Mouse (Mus musculus) liver, adult 2 months (tissue): Measurements from ENCODE around the gene Clec9a. TPM values are rescaled to one million over a fixed set of nuclear protein-coding genes. Genes with fewer than 3 reads are reported as not detected.

Experiments
- DNase-seq: peaks from one replicate; pipeline ENCODE4 v3.0.0-alpha.2; 2011; ENCODE audit warnings: low read depth, low spot score; ENCODE audit errors: extremely low read depth
- H3K27ac ChIP-seq: fragments of 200-500 bp; replicated peaks from 2 replicates; pipeline ENCODE4 v1.5.1; 2012; ENCODE audit warnings: low read depth, mild to moderate bottlenecking, control low read depth, inconsistent platforms, low read length; ENCODE audit not compliant: insufficient read depth
- H3K27me3 ChIP-seq: fragments of 200-500 bp; 2 replicates; pipeline ENCODE4 v1.6.1; 2012; ENCODE audit warnings: mild to moderate bottlenecking, moderate library complexity, low read length, inconsistent platforms; ENCODE audit not compliant: control insufficient read depth, insufficient read depth
- H3K36me3 ChIP-seq: fragments of 200-500 bp; 2 replicates; pipeline ENCODE4 v1.6.1; 2012; ENCODE audit warnings: low read length, inconsistent platforms; ENCODE audit not compliant: control insufficient read depth, insufficient read depth
- H3K4me1 ChIP-seq: fragments of 200-500 bp; 2 replicates; pipeline ENCODE4 v1.6.1; 2011; ENCODE audit warnings: low read length; ENCODE audit not compliant: control insufficient read depth, insufficient read depth
- H3K4me3 ChIP-seq: fragments of 200-500 bp; 2 replicates; pipeline ENCODE4 v1.5.1; 2011; ENCODE audit warnings: low read depth, mild to moderate bottlenecking, control low read depth, low read length, moderate library complexity; ENCODE audit not compliant: insufficient read depth
- H3K79me2 ChIP-seq: fragments of 200-500 bp; 2 replicates; pipeline ENCODE4 v1.6.1; 2012; ENCODE audit warnings: inconsistent platforms, mild to moderate bottlenecking, low read length, moderate library complexity; ENCODE audit not compliant: control insufficient read depth, insufficient read depth
- H3K9ac ChIP-seq: fragments of 200-500 bp; 2 replicates; pipeline ENCODE4 v1.6.1; 2012; ENCODE audit warnings: low read depth, mild to moderate bottlenecking, control low read depth, inconsistent platforms, low read length
- CTCF ChIP-seq: fragments of 200-500 bp; IDR thresholded peaks from 2 replicates; pipeline ENCODE4 v1.5.1; 2011; ENCODE audit warnings: low read depth, low read length, control low read depth
- POLR2A ChIP-seq: fragments of 200-500 bp; IDR thresholded peaks from 2 replicates; pipeline ENCODE4 v1.6.1; 2011; ENCODE audit warnings: low read length, control low read depth; ENCODE audit not compliant: insufficient read depth; ENCODE audit errors: extremely low read depth
- WGBS: fragments of 180-500 bp; shearing (Covaris S2); methylation state at CpG from one replicate; pipeline ENCODE4 v1.1.7; 2018; 5-methylcytosine and 5-hydroxymethylcytosine counted together
- polyA plus RNA-seq: library from polyadenylated mRNA; depleted of rRNA; stranded (reverse); fragments of >200 nt; gene quantifications from 2 replicates; pipeline ENCODE4 v1.2.3, GENCODE M21; 2012; rRNA removed
- total RNA-seq: library from RNA; depleted of rRNA; stranded (reverse); fragments of >200 nt; gene quantifications from 2 replicates; pipeline ENCODE4 v1.2.3, GENCODE M21; 2014; rRNA removed

Gene Clec9a
- total and polyA plus RNA-seq, 2 experiments, result 0.86 to 2.9 TPM

DNA sequence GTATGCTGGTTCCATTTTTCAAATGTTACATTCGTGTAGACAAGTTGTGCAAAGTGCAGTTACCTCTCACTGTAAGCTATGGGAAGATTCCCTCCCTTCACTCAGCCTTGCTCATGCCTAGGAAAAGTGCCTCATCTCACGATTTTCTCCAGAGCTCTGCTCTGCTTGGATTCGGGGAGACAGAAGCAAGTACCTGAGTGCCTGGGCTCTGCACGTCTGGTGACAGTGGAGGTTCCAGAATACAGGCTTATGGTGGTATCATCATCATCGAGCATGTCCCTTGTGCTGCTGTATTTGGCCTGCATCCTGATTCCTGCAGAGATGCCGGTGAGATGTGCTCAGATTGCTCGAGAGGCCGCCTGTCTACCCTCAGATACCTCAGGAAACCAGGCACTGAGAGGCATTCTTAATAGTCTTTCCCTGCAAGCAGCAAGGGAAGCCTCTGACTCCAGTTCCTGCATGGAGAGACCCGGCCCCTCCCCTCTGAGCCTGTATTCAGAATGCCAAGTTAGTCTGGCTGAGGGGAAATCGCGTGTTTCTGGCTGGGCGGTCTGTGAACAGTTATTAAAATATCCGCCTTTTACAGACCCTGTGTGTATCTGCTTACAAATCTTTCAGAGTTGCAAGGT is 42.9 kb downstream of the Clec9a start, which contains the start of gene Clec1a:
Clec1a (minus strand) TSS at position 590 of the 629 bp plus-strand sequence.
- Histone ChIP-seq H3K4me3 (peak within 1 kb of the TSS; percentile 54), H3K27me3 (no peaks in the 10 kb centered on the region), H3K9ac (peak within 1 kb of the TSS; percentile 86), H3K4me1 (no peaks in the 10 kb centered on the region), H3K27ac (peak within 1 kb of the TSS; percentile 82), H3K36me3 (no peaks in the 10 kb centered on the region), H3K79me2 (no peaks in the 10 kb centered on the region)
- 64% methylated on average over 13 of the region's 13 CpGs for WGBS
- TF ChIP-seq POLR2A, result no peak
- TF ChIP-seq CTCF, result no peak
- no peak for DNase-seq

DNA sequence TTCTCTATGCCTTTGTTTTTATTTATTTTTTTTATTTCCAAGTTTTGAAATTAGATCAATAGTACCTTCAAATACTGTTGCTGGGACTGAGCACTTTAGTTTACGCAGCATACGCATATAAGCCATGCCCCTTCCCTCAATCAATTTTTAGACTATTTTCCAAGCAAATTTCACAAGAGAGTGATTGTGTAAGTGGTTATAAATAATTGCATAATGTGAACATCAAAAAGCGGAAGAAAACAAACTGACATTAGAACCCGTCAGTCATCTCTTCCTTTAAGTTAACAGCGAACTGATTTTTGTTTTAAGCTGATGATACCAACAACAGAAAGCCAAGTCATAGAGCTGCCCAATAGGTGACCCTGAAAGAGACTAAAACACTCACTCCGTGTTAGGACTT is 62.7 kb downstream of the Clec9a start:
- Histone ChIP-seq H3K27ac (0 out of 2 replicates have a peak overlapping the region, but pooled peaks have one; percentile 17), H3K79me2 (no peaks in the 10 kb centered on the region), H3K9ac (no peak overlapping the region), H3K4me1 (peaks cover 8% of the 10 kb centered on the region), H3K27me3 (no peaks in the 10 kb centered on the region), H3K36me3 (no peaks in the 10 kb centered on the region), H3K4me3 (peak overlapping the region; percentile 40; the same call in 1 of the 2 replicates)
- TF ChIP-seq POLR2A (no peak), CTCF (no peak)
- 26% methylated on average over 6 of the region's 6 CpGs for WGBS
- peak; percentile 84 for DNase-seq

DNA sequence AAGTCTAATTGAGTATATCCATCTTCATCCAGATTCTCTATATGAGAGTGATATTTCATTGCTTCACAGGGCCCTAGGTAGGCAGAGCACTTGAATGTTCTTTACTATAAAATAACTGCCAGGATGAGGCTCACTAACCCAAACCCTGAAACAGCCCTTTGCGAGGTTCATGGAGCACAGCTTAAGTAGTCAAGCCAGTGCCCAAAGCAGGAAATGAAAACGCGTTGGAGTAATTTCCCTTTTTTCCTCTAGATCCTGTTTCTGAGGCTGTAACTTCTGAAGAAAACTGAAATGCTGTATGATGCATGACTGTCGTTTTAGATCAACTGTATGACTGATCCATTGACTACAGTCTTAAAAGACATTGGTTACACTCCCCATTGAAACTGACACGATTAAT is 64.0 kb downstream of the Clec9a start:
- peak; percentile 36 for DNase-seq
- Histone ChIP-seq H3K27ac (no peak overlapping the region), H3K9ac (no peak overlapping the region), H3K4me1 (peaks cover 9% of the 10 kb centered on the region), H3K4me3 (no peak overlapping the region), H3K27me3 (no peaks in the 10 kb centered on the region), H3K79me2 (no peaks in the 10 kb centered on the region), H3K36me3 (no peaks in the 10 kb centered on the region)
- TF ChIP-seq POLR2A (no peak), CTCF (no peak)
- 79% methylated on average over 5 of the region's 5 CpGs for WGBS

Other genes starting within 250 kb of the Clec9a start
- 521 and 532 TPM in 2 replicates for gene Clec2d, start 228.2 kb upstream of the Clec9a start, total RNA-seq
- 124 and 141 TPM in 2 replicates for gene Clec2d, start 228.2 kb upstream of the Clec9a start, polyA plus RNA-seq
- 0.74 and 1.1 TPM in 2 replicates for gene Cd69, start 133.4 kb upstream of the Clec9a start, total RNA-seq
- gene Cd69, start 133.4 kb upstream of the Clec9a start, polyA plus RNA-seq, result 0.15 TPM in 1 of 2 replicates, not detected in the other
- not detected in 2 replicates for gene 4922502D21Rik, start 77.1 kb upstream of the Clec9a start, total RNA-seq
- not detected in 2 replicates for gene 4922502D21Rik, start 77.1 kb upstream of the Clec9a start, polyA plus RNA-seq
- 5.3 and 6.5 TPM in 2 replicates for gene Clec12a, start 66.2 kb upstream of the Clec9a start, total RNA-seq
- 0.86 and 1.2 TPM in 2 replicates for gene Clec12a, start 66.2 kb upstream of the Clec9a start, polyA plus RNA-seq
- not detected in 2 replicates for gene Clec12b, start 23.0 kb upstream of the Clec9a start, total RNA-seq
- not detected in 2 replicates for gene Clec12b, start 23.0 kb upstream of the Clec9a start, polyA plus RNA-seq
- gene Clec1b, start 11.6 kb upstream of the Clec9a start, total RNA-seq, result 23.2 and 24.2 TPM in 2 replicates
- gene Clec1b, start 11.6 kb upstream of the Clec9a start, polyA plus RNA-seq, result 1.7 and 3.7 TPM in 2 replicates
- gene Clec1a, start 43.1 kb downstream of the Clec9a start, total RNA-seq, result 3.2 and 3.5 TPM in 2 replicates
- 0.20 and 0.34 TPM in 2 replicates for gene Clec1a, start 43.1 kb downstream of the Clec9a start, polyA plus RNA-seq
- 0.07 TPM in 1 of 2 replicates, not detected in the other for gene Olr1, start 98.3 kb downstream of the Clec9a start, total RNA-seq
- gene Olr1, start 98.3 kb downstream of the Clec9a start, polyA plus RNA-seq, result not detected in 2 replicates
- not detected in 2 replicates for gene Tmem52b, start 103.7 kb downstream of the Clec9a start, total RNA-seq
- gene Tmem52b, start 103.7 kb downstream of the Clec9a start, polyA plus RNA-seq, result not detected in 2 replicates
- 355 and 458 TPM in 2 replicates for gene Gabarapl1, start 124.3 kb downstream of the Clec9a start, total RNA-seq
- 318 and 321 TPM in 2 replicates for gene Gabarapl1, start 124.3 kb downstream of the Clec9a start, polyA plus RNA-seq
- gene Klre1, start 169.0 kb downstream of the Clec9a start, total RNA-seq, result 0.20 and 0.28 TPM in 2 replicates
- 0.07 and 0.10 TPM in 2 replicates for gene Klre1, start 169.0 kb downstream of the Clec9a start, polyA plus RNA-seq
- 0.83 and 1.3 TPM in 2 replicates for gene Klrd1, start 182.9 kb downstream of the Clec9a start, total RNA-seq
- 0.13 and 0.14 TPM in 2 replicates for gene Klrd1, start 182.9 kb downstream of the Clec9a start, polyA plus RNA-seq
- gene Klrk1, start 215.0 kb downstream of the Clec9a start, total RNA-seq, result 3.0 and 3.3 TPM in 2 replicates
- 0.19 and 0.23 TPM in 2 replicates for gene Klrk1, start 215.0 kb downstream of the Clec9a start, polyA plus RNA-seq
- gene Klrc3, start 234.5 kb downstream of the Clec9a start, total RNA-seq, result not detected in 2 replicates
- gene Klrc3, start 234.5 kb downstream of the Clec9a start, polyA plus RNA-seq, result not detected in 2 replicates